Mouse (Mus musculus) forebrain, postnatal 0 days (tissue): ENCODE measurements around the gene 1700067K01Rik. TPM values are rescaled to one million over a fixed set of nuclear protein-coding genes. Genes with fewer than 3 reads are reported as not detected.

ENCODE experiments used
- ATAC-seq: fragments of 200-750 bp; cut with Nextera tagmentation; 2 replicates; pipeline ENCODE4 v1.8.0; 2017; ENCODE audit warnings: mild to moderate bottlenecking, moderate library complexity
- DNase-seq: peaks from one replicate; pipeline ENCODE4 v3.0.0-alpha.2; 2015
- H3K27ac ChIP-seq: fragments of 300-500 bp; sonication (generic); 2 replicates; pipeline ENCODE4 v1.5.1; 2014; ENCODE audit warnings: low read depth, mild to moderate bottlenecking, antibody characterized with exemption, low read length, moderate library complexity, mixed read lengths
- H3K27me3 ChIP-seq: fragments of 300-500 bp; sonication (generic); 2 replicates; pipeline ENCODE4 v1.6.1; 2014; ENCODE audit warnings: mild to moderate bottlenecking, low read length, mixed read lengths; ENCODE audit not compliant: insufficient read depth
- H3K36me3 ChIP-seq: fragments of 300-500 bp; sonication (generic); 2 replicates; pipeline ENCODE4 v1.6.1; 2014; ENCODE audit warnings: mild to moderate bottlenecking, moderate library complexity; ENCODE audit not compliant: insufficient read depth
- H3K4me1 ChIP-seq: fragments of 300-500 bp; sonication (generic); 2 replicates; pipeline ENCODE4 v1.6.1; 2014; ENCODE audit warnings: antibody characterized with exemption; ENCODE audit not compliant: insufficient read depth
- H3K4me2 ChIP-seq: fragments of 300-500 bp; sonication (generic); 2 replicates; pipeline ENCODE4 v1.6.1; 2014; ENCODE audit warnings: low read depth, mild to moderate bottlenecking, moderate library complexity
- H3K4me3 ChIP-seq: fragments of 300-500 bp; sonication (generic); 2 replicates; pipeline ENCODE4 v1.5.1; 2014; ENCODE audit warnings: low read depth, low read length, mixed read lengths
- H3K9ac ChIP-seq: fragments of 300-500 bp; sonication (generic); 2 replicates; pipeline ENCODE4 v1.6.1; 2014; ENCODE audit warnings: mild to moderate bottlenecking
- H3K9me3 ChIP-seq: fragments of 300-500 bp; sonication (generic); 2 replicates; pipeline ENCODE4 v1.6.1; 2016; ENCODE audit warnings: low read length
- CTCF ChIP-seq: sonication (generic); IDR thresholded peaks from 2 replicates; pipeline ENCODE4 v1.5.1; 2016; ENCODE audit warnings: antibody characterized with exemption, control low read depth, low read depth
- WGBS: fragments of 180-500 bp; shearing (Covaris S2); extraction: QIAGEN DNeasy Blood & Tissue Kit; methylation state at CpG from one replicate; pipeline ENCODE4 v1.1.7; 2014; 5-methylcytosine and 5-hydroxymethylcytosine counted together
- polyA plus RNA-seq: library from polyadenylated mRNA; unstranded; fragments of >200 nt; fragmentation: Nextera tagmentation; extraction: Ambion mirVana; gene quantifications from 2 replicates; pipeline ENCODE4 v1.2.1, GENCODE M21; 2015
- total RNA-seq: library from RNA; depleted of rRNA; stranded (reverse); fragments of >200 nt; gene quantifications from 2 replicates; pipeline ENCODE4 v1.2.3, GENCODE M21; 2014

1700067K01Rik gene
- total and polyA plus RNA-seq, 2 experiments from 2014 or later: 0.81 to 0.86 TPM

- no peaks in the 10 kb centered on the region for H3K9me3 ChIP-seq
- peak within 1 kb of the TSS; percentile 47 for H3K9ac ChIP-seq
- H3K4me2 ChIP-seq: peak within 1 kb of the TSS; percentile 97
- DNase-seq (no peak), ATAC-seq (peak; percentile 26; the same call in 1 of the 2 replicates)
- 1% methylated on average over 45 of the region's 45 CpGs for WGBS
- H3K4me3 ChIP-seq: peak within 1 kb of the TSS; percentile 57
- peaks cover 15% of the 10 kb centered on the region for H3K27me3 ChIP-seq
- no peaks in the 10 kb centered on the region for H3K36me3 ChIP-seq
- peaks cover 12% of the 10 kb centered on the region; the same call in 1 of the 2 replicates for H3K4me1 ChIP-seq
- no peak for TF ChIP-seq CTCF
- H3K27ac ChIP-seq: no peak within 1 kb of the TSS
Measured at GRCm38 (mm10) chr8:84011705-84012498, 10.6 kb downstream of the 1700067K01Rik start, which contains the start of gene 2210011C24Rik. TSS of gene 2210011C24Rik (minus strand) at chr8:84012171.

- WGBS: 5% methylated on average over 35 of the region's 35 CpGs
- peaks cover 15% of the 10 kb centered on the region for H3K27me3 ChIP-seq
Measured at GRCm38 (mm10) chr8:84012499-84013165, 11.3 kb downstream of the 1700067K01Rik start.

GRCm38 (mm10) chr8:84015833-84016232 is 14.5 kb downstream of the 1700067K01Rik start:
- peak; percentile 3; the same call in 1 of the 2 replicates for TF ChIP-seq CTCF
- DNase-seq (no peak), ATAC-seq (no peak)
- peaks cover 12% of the 10 kb centered on the region; the same call in 1 of the 2 replicates for H3K4me1 ChIP-seq
- no peak overlapping the region for H3K9ac ChIP-seq
- WGBS: 91% methylated on average over 5 of the region's 5 CpGs
- no peaks in the 10 kb centered on the region for H3K36me3 ChIP-seq
- peaks cover 5% of the 10 kb centered on the region for H3K27me3 ChIP-seq
- no peak overlapping the region for H3K4me2 ChIP-seq
- no peak overlapping the region for H3K27ac ChIP-seq
- H3K9me3 ChIP-seq: no peaks in the 10 kb centered on the region
- no peak overlapping the region for H3K4me3 ChIP-seq

More at GRCm38 (mm10) chr8:84012499-84013165, 11.3 kb downstream of the 1700067K01Rik start:
- Histone ChIP-seq H3K9me3 (no peaks in the 10 kb centered on the region), H3K27ac (no peak overlapping the region), H3K4me3 (peak overlapping the region; percentile 57), H3K36me3 (no peaks in the 10 kb centered on the region), H3K9ac (no peak overlapping the region), H3K4me2 (peak overlapping the region; percentile 97), H3K4me1 (peaks cover 12% of the 10 kb centered on the region; the same call in 1 of the 2 replicates)
- no peak for DNase-seq
- no peak for TF ChIP-seq CTCF
- ATAC-seq: no peak

- TF ChIP-seq CTCF: no peak
- no peaks in the 10 kb centered on the region for H3K9me3 ChIP-seq
- H3K36me3 ChIP-seq: no peaks in the 10 kb centered on the region
- ATAC-seq (no peak), DNase-seq (no peak)
- no peak overlapping the region for H3K4me3 ChIP-seq
- 88% methylated on average over 9 of the region's 9 CpGs for WGBS
- H3K4me2 ChIP-seq: no peak overlapping the region
- no peaks in the 10 kb centered on the region for H3K4me1 ChIP-seq
- no peak overlapping the region for H3K27ac ChIP-seq
- no peaks in the 10 kb centered on the region; the same call in 1 of the 2 replicates for H3K27me3 ChIP-seq
- no peak overlapping the region for H3K9ac ChIP-seq
Measured at GRCm38 (mm10) chr8:84019738-84020137, 18.4 kb downstream of the 1700067K01Rik start.

- WGBS: 12% methylated on average over 18 of the region's 18 CpGs
- Histone ChIP-seq H3K27me3 (peaks cover 4% of the 10 kb centered on the region), H3K9me3 (no peaks in the 10 kb centered on the region), H3K9ac (no peak within 1 kb of the TSS), H3K27ac (no peak within 1 kb of the TSS), H3K4me3 (no peak within 1 kb of the TSS), H3K36me3 (no peaks in the 10 kb centered on the region), H3K4me2 (no peak within 1 kb of the TSS), H3K4me1 (no peaks in the 10 kb centered on the region)
- ATAC-seq (no peak), DNase-seq (no peak)
- TF ChIP-seq CTCF: no peak
Measured at GRCm38 (mm10) chr8:84021096-84021495, 19.8 kb downstream of the 1700067K01Rik start, which contains the start of gene Palm3. TSS of gene Palm3 (plus strand) at chr8:84021471.

GRCm38 (mm10) chr8:84021569-84021968 is 20.3 kb downstream of the 1700067K01Rik start:
- Histone ChIP-seq H3K9me3 (no peaks in the 10 kb centered on the region), H3K36me3 (no peaks in the 10 kb centered on the region), H3K4me3 (no peak overlapping the region), H3K4me2 (no peak overlapping the region), H3K4me1 (no peaks in the 10 kb centered on the region), H3K27me3 (peaks cover 4% of the 10 kb centered on the region), H3K9ac (no peak overlapping the region), H3K27ac (no peak overlapping the region)
- no peak for TF ChIP-seq CTCF
- ATAC-seq: no peak
- DNase-seq: no peak
- 52% methylated on average over 12 of the region's 12 CpGs for WGBS

- 55% methylated on average over 5 of the region's 5 CpGs for WGBS
- H3K36me3 ChIP-seq: no peaks in the 10 kb centered on the region
- ATAC-seq: no peak
Measured at GRCm38 (mm10) chr8:84023085-84023484, 21.8 kb downstream of the 1700067K01Rik start.

More at GRCm38 (mm10) chr8:84023085-84023484, 21.8 kb downstream of the 1700067K01Rik start:
- no peaks in the 10 kb centered on the region for H3K4me1 ChIP-seq
- no peak overlapping the region for H3K27ac ChIP-seq
- no peaks in the 10 kb centered on the region for H3K9me3 ChIP-seq
- H3K4me2 ChIP-seq: no peak overlapping the region
- no peak overlapping the region for H3K9ac ChIP-seq
- H3K4me3 ChIP-seq: no peak overlapping the region
- no peak for TF ChIP-seq CTCF
- peaks cover 8% of the 10 kb centered on the region for H3K27me3 ChIP-seq
- no peak for DNase-seq
